13 mouse cellular contexts compared by ENCODE assay signal in the genomic region with DNA sequence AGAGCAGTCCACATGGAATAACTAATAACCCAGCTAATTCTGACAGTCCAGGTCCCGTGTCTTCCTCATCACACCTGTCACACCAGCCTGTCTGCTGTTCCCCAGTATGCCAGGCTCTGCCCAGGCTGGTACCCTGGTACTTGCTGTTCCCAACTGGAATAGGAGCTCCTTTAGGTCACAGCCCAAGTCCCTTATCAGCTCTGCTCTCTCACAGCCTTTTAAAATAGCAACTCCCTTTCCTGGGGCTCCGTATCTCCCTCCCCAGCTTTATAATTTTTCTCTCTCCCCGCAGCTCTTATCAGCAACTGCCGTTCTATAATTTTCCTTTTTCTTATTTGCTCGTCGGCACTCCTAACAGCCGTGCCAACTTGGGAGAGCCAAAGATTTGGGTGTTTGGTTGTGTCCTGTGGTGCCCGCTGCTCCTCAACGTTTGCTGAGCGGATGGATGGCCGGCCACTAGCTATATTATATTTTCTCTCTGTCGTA. TPM values are rescaled to one million over a fixed set of nuclear protein-coding genes. Genes with fewer than 3 reads are reported as not detected.
DNase-seq lines count a peak whose midpoint lies in the region; ATAC-seq and TF ChIP-seq lines count a peak whose summit lies in the region.
"Had no signal": no experiment of that assay in that cellular context is flagged by ENCODE, and none has a peak within 500 bp of the region (broad histone marks: within the 10 kb centered on the region; RNA-seq: fewer than 3 reads in every experiment).

No protein-coding gene starts in this region.

- WGBS in liver, embryonic 11.5 days, result 44% methylated on average over 12 of the region's 12 CpGs
- 56% methylated on average over 12 of the region's 12 CpGs for WGBS in stomach, postnatal 0 days
- WGBS in midbrain, embryonic 11.5 days, result 88% methylated on average over 12 of the region's 12 CpGs

- intact Hi-C loops in gastrocnemius, postnatal 36 days (cut with DNase I), result no loop called here

- ATAC-seq in liver, embryonic 11.5 days (replicated peaks; ENCODE audit: low FRiP score), result peak; percentile 79
- no peak for ATAC-seq in stomach, postnatal 0 days (ENCODE audit: low FRiP score, low TSS enrichment)
- ATAC-seq in midbrain, embryonic 11.5 days (ENCODE audit: low FRiP score), result no peak

- peaks cover 21% of the 10 kb centered on the region for H3K36me3 ChIP-seq in liver, embryonic 11.5 days (ENCODE audit: control insufficient read depth, insufficient read depth, low read length)
- H3K36me3 ChIP-seq in stomach, postnatal 0 days (ENCODE audit: control insufficient read depth, insufficient read depth, low read length), result peaks cover 5% of the 10 kb centered on the region
- peaks cover 5% of the 10 kb centered on the region for H3K36me3 ChIP-seq in midbrain, embryonic 11.5 days (ENCODE audit: control insufficient read depth, insufficient read depth, low read length)

- TF ChIP-seq EP300 in stomach, postnatal 0 days (optimal IDR thresholded peaks at IDR 0.05), result no peak

- peak overlapping the region; percentile 84 for H3K4me3 ChIP-seq in liver, embryonic 11.5 days (ENCODE audit: low read depth, low read length)
- H3K4me3 ChIP-seq in stomach, postnatal 0 days (ENCODE audit: low read depth, low read length), result no peak overlapping the region
- no peak overlapping the region for H3K4me3 ChIP-seq in midbrain, embryonic 11.5 days (ENCODE audit: low read depth, low read length)

- no peak for TF ChIP-seq CTCF in stomach, postnatal 0 days (IDR thresholded peaks at IDR 0.05; ENCODE audit: low read depth)

- peak overlapping the region; percentile 56 for H3K9ac ChIP-seq in liver, embryonic 11.5 days (ENCODE audit: low read depth, low read length)
- H3K9ac ChIP-seq in stomach, postnatal 0 days (ENCODE audit: low read length), result no peak overlapping the region
- H3K9ac ChIP-seq in midbrain, embryonic 11.5 days (ENCODE audit: low read length), result no peak overlapping the region

- peaks cover 72% of the 10 kb centered on the region for H3K4me1 ChIP-seq in liver, embryonic 11.5 days (replicated peaks; ENCODE audit: control insufficient read depth, insufficient read depth, low read length)
- H3K4me1 ChIP-seq in stomach, postnatal 0 days (replicated peaks; ENCODE audit: control insufficient read depth, insufficient read depth), result no peaks in the 10 kb centered on the region; the same call in 1 of the 2 replicates
- H3K4me1 ChIP-seq in midbrain, embryonic 11.5 days (ENCODE audit: control insufficient read depth, insufficient read depth, low read length), result peaks cover 26% of the 10 kb centered on the region

- no peaks in the 10 kb centered on the region for H3K27me3 ChIP-seq in liver, embryonic 11.5 days (replicated peaks; ENCODE audit: control insufficient read depth, insufficient read depth, low read length)
- no peaks in the 10 kb centered on the region for H3K27me3 ChIP-seq in stomach, postnatal 0 days (ENCODE audit: control insufficient read depth, insufficient read depth, low read length)
- no peaks in the 10 kb centered on the region; the same call in 1 of the 2 replicates for H3K27me3 ChIP-seq in midbrain, embryonic 11.5 days (ENCODE audit: control insufficient read depth, insufficient read depth, low read length)

- peak; percentile 35 for DNase-seq in gastrocnemius, adult 18-20 months (ENCODE audit: low spot score)
- DNase-seq in gastrocnemius, adult 8-10 months (ENCODE audit: low spot score in 2 of 2), result no peak
- peak; percentile 46 to 47 for DNase-seq in spleen, postnatal 10 days (ENCODE audit: low spot score in 2 of 2)
- DNase-seq in spleen, postnatal 14 days (ENCODE audit: low spot score in 2 of 2), result no peak
- peak; percentile 55 for DNase-seq in liver, embryonic 11.5 days (ENCODE audit: low spot score)
- peak; percentile 51 for DNase-seq in stomach, postnatal 0 days (ENCODE audit: low spot score)
- no peak for DNase-seq in midbrain, embryonic 11.5 days (ENCODE audit: low spot score, missing footprints)
- DNase-seq in gastrocnemius, postnatal 36 days, result no peak
- DNase-seq: adrenal gland, postnatal 36 days; kidney, adult 11 months; layer of hippocampus, postnatal 36 days; lung, postnatal 36 days had no signal

- peak overlapping the region; percentile 93 for H3K4me2 ChIP-seq in liver, embryonic 11.5 days
- H3K4me2 ChIP-seq in stomach, postnatal 0 days (replicated peaks; ENCODE audit: low read depth), result peak overlapping the region; percentile 92
- H3K4me2 ChIP-seq in midbrain, embryonic 11.5 days, result no peak overlapping the region

- peak overlapping the region; percentile 93 for H3K27ac ChIP-seq in liver, embryonic 11.5 days (ENCODE audit: low read depth, low read length)
- peak overlapping the region; percentile 97 for H3K27ac ChIP-seq in stomach, postnatal 0 days (replicated peaks)
- no peak overlapping the region for H3K27ac ChIP-seq in midbrain, embryonic 11.5 days (ENCODE audit: low read depth, low read length)

- H3K9me3 ChIP-seq in liver, embryonic 11.5 days (ENCODE audit: control insufficient read depth, low read length), result no peaks in the 10 kb centered on the region
- no peaks in the 10 kb centered on the region for H3K9me3 ChIP-seq in stomach, postnatal 0 days (ENCODE audit: control insufficient read depth, low read length)
- H3K9me3 ChIP-seq in midbrain, embryonic 11.5 days (ENCODE audit: control insufficient read depth, low read length), result no peaks in the 10 kb centered on the region

RNA-seq across cellular contexts. Expression of a gene that starts 3.8 kb away (rescaled TPM):
- 10 to 100 TPM; 14.3 to 17.9 TPM for total RNA-seq in gastrocnemius, adult 18-20 months (2021)
- total RNA-seq in gastrocnemius, adult 8-10 months (2022), result 10 to 100 TPM; 13.4 to 21.4 (median 19.1) TPM
- 8.3 and 12.3 TPM in 2 replicates for polyA plus RNA-seq in liver, embryonic 11.5 days (2014; fragmentation: Nextera tagmentation; extraction: Ambion mirVana)
- 9.0 and 9.5 TPM in 2 replicates for polyA plus RNA-seq in stomach, postnatal 0 days (2015; fragmentation: Nextera tagmentation; extraction: Ambion mirVana)
- polyA plus RNA-seq in midbrain, embryonic 11.5 days (2014; fragmentation: Nextera tagmentation; extraction: Ambion mirVana), result 9.3 and 10.6 TPM in 2 replicates
- total RNA-seq in gastrocnemius, postnatal 36 days (2021), result 10 to 100 TPM; 24.2 to 26.7 TPM

RNA-seq across cellular contexts. Expression of a gene that starts 24.5 kb away (rescaled TPM):
- under 1 TPM; 0.64 to 0.85 TPM for total RNA-seq in gastrocnemius, adult 18-20 months (2021)
- total RNA-seq in gastrocnemius, adult 8-10 months (2022), result 1 to 10 TPM in 2 of 4 experiments, under 1 TPM in 2; 0.78 to 1.1 (median 1.0) TPM
- polyA plus RNA-seq in liver, embryonic 11.5 days (2014; fragmentation: Nextera tagmentation; extraction: Ambion mirVana), result 13.2 TPM in 2 replicates
- polyA plus RNA-seq in stomach, postnatal 0 days (2015; fragmentation: Nextera tagmentation; extraction: Ambion mirVana), result 15.1 and 17.6 TPM in 2 replicates
- 35.5 and 39.5 TPM in 2 replicates for polyA plus RNA-seq in midbrain, embryonic 11.5 days (2014; fragmentation: Nextera tagmentation; extraction: Ambion mirVana)
- 1 to 10 TPM; 2.5 to 4.2 TPM for total RNA-seq in gastrocnemius, postnatal 36 days (2021)

RNA-seq across cellular contexts. Expression of a gene that starts 35.3 kb away (rescaled TPM):
- total RNA-seq in gastrocnemius, adult 18-20 months (2021), result under 1 TPM in 1 of 2 experiments, not detected in 1; 0.91 TPM
- total RNA-seq in gastrocnemius, adult 8-10 months (2022), result under 1 TPM in 1 of 4 experiments, not detected in 3; 0.63 TPM
- 0.55 TPM in 1 of 2 replicates, not detected in the other for polyA plus RNA-seq in liver, embryonic 11.5 days (2014; fragmentation: Nextera tagmentation; extraction: Ambion mirVana)
- 0.19 and 0.36 TPM in 2 replicates for polyA plus RNA-seq in stomach, postnatal 0 days (2015; fragmentation: Nextera tagmentation; extraction: Ambion mirVana)
- polyA plus RNA-seq in midbrain, embryonic 11.5 days (2014; fragmentation: Nextera tagmentation; extraction: Ambion mirVana), result 0.44 TPM in 1 of 2 replicates, not detected in the other
- under 1 TPM in 1 of 2 experiments, not detected in 1; 0.87 TPM for total RNA-seq in gastrocnemius, postnatal 36 days (2021)
- total RNA-seq: layer of hippocampus, postnatal 36 days had no signal
- polyA plus RNA-seq: cortical plate, adult 2 months had no signal

RNA-seq across cellular contexts. Expression of a gene that starts 35.4 kb away (rescaled TPM):
- 10 to 100 TPM; 21.1 to 24.3 TPM for total RNA-seq in gastrocnemius, adult 18-20 months (2021)
- 10 to 100 TPM; 14.3 to 19.4 (median 15.7) TPM for total RNA-seq in gastrocnemius, adult 8-10 months (2022)
- 56.0 and 56.3 TPM in 2 replicates for polyA plus RNA-seq in liver, embryonic 11.5 days (2014; fragmentation: Nextera tagmentation; extraction: Ambion mirVana)
- polyA plus RNA-seq in stomach, postnatal 0 days (2015; fragmentation: Nextera tagmentation; extraction: Ambion mirVana), result 20.8 and 23.9 TPM in 2 replicates
- polyA plus RNA-seq in midbrain, embryonic 11.5 days (2014; fragmentation: Nextera tagmentation; extraction: Ambion mirVana), result 60.7 and 61.9 TPM in 2 replicates
- total RNA-seq in gastrocnemius, postnatal 36 days (2021), result 10 to 100 TPM; 12.4 to 17.9 TPM

RNA-seq across cellular contexts. Expression of a gene that starts 56.6 kb away (rescaled TPM):
- total RNA-seq in gastrocnemius, adult 18-20 months (2021), result 10 to 100 TPM; 65.7 to 83.1 TPM
- 10 to 100 TPM; 54.0 to 72.3 (median 63.4) TPM for total RNA-seq in gastrocnemius, adult 8-10 months (2022)
- 18.8 and 19.4 TPM in 2 replicates for polyA plus RNA-seq in liver, embryonic 11.5 days (2014; fragmentation: Nextera tagmentation; extraction: Ambion mirVana)
- 8.2 and 10.3 TPM in 2 replicates for polyA plus RNA-seq in stomach, postnatal 0 days (2015; fragmentation: Nextera tagmentation; extraction: Ambion mirVana)
- polyA plus RNA-seq in midbrain, embryonic 11.5 days (2014; fragmentation: Nextera tagmentation; extraction: Ambion mirVana), result 24.8 and 24.9 TPM in 2 replicates
- total RNA-seq in gastrocnemius, postnatal 36 days (2021), result 10 to 100 TPM; 50.0 to 56.2 TPM

Comparison
In these comparisons a context has a peak if more than half of its experiments do, and no peak if none do; other contexts are left out.
1. DNase-seq: peak in gastrocnemius, adult 18-20 months (single experiment), spleen, postnatal 10 days (2 of 2), liver, embryonic 11.5 days (single experiment) and stomach, postnatal 0 days (single experiment); none in gastrocnemius, adult 8-10 months (0 of 2), spleen, postnatal 14 days (0 of 2), midbrain, embryonic 11.5 days (single experiment) and gastrocnemius, postnatal 36 days (0 of 2).